ENCODE assay signal across 15 mouse cellular contexts in the genomic region with DNA sequence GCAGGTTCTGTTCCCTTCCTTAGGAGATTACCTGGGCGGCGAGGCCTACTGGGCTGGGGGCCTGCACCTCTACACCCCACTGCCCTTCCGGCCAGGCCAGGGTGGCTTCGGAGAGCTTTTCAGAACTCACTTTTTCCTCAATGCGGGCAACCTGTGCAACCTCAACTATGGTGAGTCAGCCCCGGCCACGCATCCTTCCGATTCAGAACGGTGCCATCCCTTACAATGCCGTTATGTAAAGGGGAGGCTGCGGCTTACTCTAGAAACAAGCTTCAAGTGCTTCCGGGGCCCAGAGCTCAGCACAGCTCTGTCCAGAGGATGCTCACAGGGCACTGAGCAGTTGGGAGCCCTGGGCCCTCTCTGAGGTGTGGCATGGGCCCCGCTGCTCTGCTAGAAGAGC. TPM values are rescaled to one million over a fixed set of nuclear protein-coding genes. Genes with fewer than 3 reads are reported as not detected.
DNase-seq lines count a peak whose midpoint lies in the region; ATAC-seq and TF ChIP-seq lines count a peak whose summit lies in the region.
"Had no signal": no experiment of that assay in that cellular context is flagged by ENCODE, and none has a peak within 500 bp of the region (broad histone marks: within the 10 kb centered on the region; RNA-seq: fewer than 3 reads in every experiment).

No protein-coding gene starts in this region.

- no peak for DNase-seq in heart, adult 2 months
- DNase-seq in heart, postnatal 36 days = no peak
- DNase-seq in kidney, postnatal 4 days = no peak
- DNase-seq in ES-E14 (ENCODE audit: low read depth, low spot score) = no peak
- DNase-seq in thymus, adult 2 months = no peak
- no peak for DNase-seq in embryo, embryonic 10 days (ENCODE audit: low spot score)
- DNase-seq: adrenal gland, postnatal 25 days; cerebellum, postnatal 36 days; kidney, postnatal 10 days; right cerebral cortex, postnatal 4 days; thymus, postnatal 14 days had no signal

- no peak for TF ChIP-seq POLR2A in heart, adult 2 months (IDR thresholded peaks at IDR 0.05; ENCODE audit: insufficient read depth, low read depth, low read length)
- TF ChIP-seq POLR2A in thymus, adult 2 months (IDR thresholded peaks at IDR 0.05; ENCODE audit: control insufficient read depth, extremely low read depth, insufficient read depth, low read length, poor library complexity) = no peak

- no peak for TF ChIP-seq CTCF in heart, adult 2 months (IDR thresholded peaks at IDR 0.05)
- TF ChIP-seq CTCF in thymus, adult 2 months (IDR thresholded peaks at IDR 0.05; ENCODE audit: borderline replicate concordance, control insufficient read depth, extremely low read depth, insufficient read depth, low read length, poor library complexity) = no peak

- no peak for ATAC-seq in kidney, embryonic 15.5 days (replicated peaks; ENCODE audit: low FRiP score)
- ATAC-seq in hematopoietic stem cell, adult 5-6 weeks (replicated peaks in 1 of 2; ENCODE audit: insufficient read depth in 1 of 2, low FRiP score in 2 of 2, low TSS enrichment in 1 of 2, low read depth in 1 of 2, poor library complexity in 2 of 2, severe bottlenecking in 2 of 2) = peak; percentile 1 to 7; a peak in 1 of 4 replicates
- ATAC-seq: midbrain, embryonic 15.5 days had no signal

- 87% methylated on average over 13 of the region's 13 CpGs for WGBS in heart, adult 2 months
- WGBS in kidney, embryonic 15.5 days = 95% methylated on average over 13 of the region's 13 CpGs
- 78% methylated on average over 13 of the region's 13 CpGs for WGBS in thymus, adult 2 months

- intact Hi-C loops in heart, adult 2 months (cut with DNase I) = no loop called here
- intact Hi-C loops in heart, postnatal 36 days (cut with DNase I) = loop anchor here (10.0 kb wide), 1 partner anchor 224 kb away; no protein-coding TSS in a partner anchor

- no peaks in the 10 kb centered on the region for H3K79me2 ChIP-seq in heart, adult 2 months (replicated peaks; ENCODE audit: control insufficient read depth, insufficient read depth, low read length)

- H3K4me1 ChIP-seq in heart, adult 2 months (ENCODE audit: control insufficient read depth, insufficient read depth, low read length) = peaks cover 24% of the 10 kb centered on the region
- peaks cover 30% of the 10 kb centered on the region for H3K4me1 ChIP-seq in kidney, embryonic 15.5 days
- H3K4me1 ChIP-seq in ES-E14 (ENCODE audit: control insufficient read depth in 2 of 2, insufficient read depth in 2 of 2, low read length in 2 of 2, poor library complexity in 1 of 2) = peaks cover 0 to 14% of the 10 kb centered on the region in 2 experiments; a peak in 1 of 4 replicates
- peaks cover 4% of the 10 kb centered on the region for H3K4me1 ChIP-seq in thymus, adult 2 months (replicated peaks; ENCODE audit: control insufficient read depth, insufficient read depth, low read length)

- H3K27ac ChIP-seq in heart, adult 2 months = peak overlapping the region; percentile 75
- H3K27ac ChIP-seq in kidney, embryonic 15.5 days = 0 out of 2 replicates have a peak overlapping the region, but pooled peaks have one; percentile 59
- no peak overlapping the region for H3K27ac ChIP-seq in ES-E14 (ENCODE audit: insufficient read depth, low read depth, low read length, poor library complexity, severe bottlenecking)
- H3K27ac ChIP-seq in thymus, adult 2 months (ENCODE audit: control insufficient read depth, insufficient read depth, low read length) = no peak overlapping the region
- H3K27ac ChIP-seq: midbrain, embryonic 15.5 days had no signal

- in situ Hi-C loops in ES-E14 (cut with MboI; ENCODE audit: low sequenced_read_pairs in 2 of 2, unreplicated experiment in 2 of 2) = no loop called here

- H3K9me3 ChIP-seq in kidney, embryonic 15.5 days (replicated peaks) = no peaks in the 10 kb centered on the region
- H3K9me3 ChIP-seq in ES-E14 (ENCODE audit: control insufficient read depth, insufficient read depth, low read depth, low read length) = no peaks in the 10 kb centered on the region
- H3K9me3 ChIP-seq: midbrain, embryonic 15.5 days had no signal

- H3K4me2 ChIP-seq in kidney, embryonic 15.5 days = no peak overlapping the region
- H3K4me2 ChIP-seq: midbrain, embryonic 15.5 days had no signal

- no peaks in the 10 kb centered on the region for H3K27me3 ChIP-seq in heart, adult 2 months (ENCODE audit: control insufficient read depth, insufficient read depth, low read length)
- H3K27me3 ChIP-seq in kidney, embryonic 15.5 days = no peaks in the 10 kb centered on the region
- H3K27me3 ChIP-seq in thymus, adult 2 months (ENCODE audit: control insufficient read depth, insufficient read depth, low read length) = no peaks in the 10 kb centered on the region
- H3K27me3 ChIP-seq: midbrain, embryonic 15.5 days had no signal

- TF ChIP-seq EP300 in heart, adult 2 months (IDR thresholded peaks at IDR 0.05; ENCODE audit: insufficient read depth, low read depth, low read length) = no peak

- no peak overlapping the region for H3K9ac ChIP-seq in heart, adult 2 months (ENCODE audit: low read depth, low read length)
- H3K9ac ChIP-seq in kidney, embryonic 15.5 days = no peak overlapping the region
- H3K9ac ChIP-seq in ES-E14 (ENCODE audit: insufficient read depth, low read depth, low read length, poor library complexity, severe bottlenecking) = no peak overlapping the region
- H3K9ac ChIP-seq: midbrain, embryonic 15.5 days had no signal

- H3K4me3 ChIP-seq in heart, adult 2 months = no peak overlapping the region
- H3K4me3 ChIP-seq in kidney, embryonic 15.5 days (replicated peaks) = no peak overlapping the region
- H3K4me3 ChIP-seq in ES-E14 (ENCODE audit: insufficient read depth in 1 of 2, low read depth in 1 of 2, low read length in 2 of 2, poor library complexity in 1 of 2, severe bottlenecking in 1 of 2) = no peak overlapping the region
- H3K4me3 ChIP-seq in thymus, adult 2 months (ENCODE audit: control insufficient read depth, insufficient read depth, low read length) = no peak overlapping the region
- H3K4me3 ChIP-seq: midbrain, embryonic 15.5 days had no signal

- H3K36me3 ChIP-seq in heart, adult 2 months (ENCODE audit: control insufficient read depth, insufficient read depth, low read length) = peaks cover 4% of the 10 kb centered on the region
- H3K36me3 ChIP-seq in kidney, embryonic 15.5 days = peaks cover 80% of the 10 kb centered on the region
- peaks cover 64% of the 10 kb centered on the region for H3K36me3 ChIP-seq in ES-E14 (ENCODE audit: control insufficient read depth, insufficient read depth, low read length, poor library complexity, severe bottlenecking)
- H3K36me3 ChIP-seq in thymus, adult 2 months (ENCODE audit: control insufficient read depth, insufficient read depth, low read length) = peaks cover 22% of the 10 kb centered on the region

TF ChIP-seq in ES-E14, 5 proteins besides CTCF, POLR2A, EP300 and RAD21:
- TF ChIP-seq ZNF384 (IDR thresholded peaks at IDR 0.05; ENCODE audit: low read depth, low read length) (no peak), MAFK (IDR thresholded peaks at IDR 0.05; ENCODE audit: insufficient read depth, low read depth, low read length) (peak; percentile 48; the same call in 1 of the 2 replicates)

RNA-seq across cellular contexts. Expression of a gene that starts 18.4 kb away (rescaled TPM):
- total RNA-seq in heart, adult 2 months (2021) = 100 to 1,000 TPM; 258 to 289 TPM
- 27.8 and 36.6 TPM in 2 replicates for polyA plus RNA-seq in heart, adult 2 months (2012; rRNA removed)
- total RNA-seq in heart, postnatal 36 days (2021) = 100 to 1,000 TPM; 270 to 286 TPM
- polyA plus RNA-seq in kidney, embryonic 15.5 days (2015; fragmentation: Nextera tagmentation; extraction: Ambion mirVana) = 127 and 132 TPM in 2 replicates
- total RNA-seq in ES-E14 (2012; rRNA removed) = 107 TPM in 2 replicates
- 18.6 and 32.5 TPM in 2 replicates for total RNA-seq in hematopoietic stem cell, adult 5-6 weeks (2017)
- polyA plus RNA-seq in thymus, adult 2 months (2012; rRNA removed) = 14.5 and 15.2 TPM in 2 replicates

RNA-seq across cellular contexts. Expression of a gene that starts 21.4 kb away (rescaled TPM):
- total RNA-seq in heart, adult 2 months (2021) = 100 to 1,000 TPM in 1 of 2 experiments, 10 to 100 TPM in 1; 99.4 to 116 TPM
- polyA plus RNA-seq in heart, adult 2 months (2012; rRNA removed) = 58.5 and 61.6 TPM in 2 replicates
- total RNA-seq in heart, postnatal 36 days (2021) = 100 to 1,000 TPM; 110 to 142 TPM
- 3.8 and 4.7 TPM in 2 replicates for polyA plus RNA-seq in kidney, embryonic 15.5 days (2015; fragmentation: Nextera tagmentation; extraction: Ambion mirVana)
- 10.8 and 18.6 TPM in 2 replicates for total RNA-seq in ES-E14 (2012; rRNA removed)
- total RNA-seq in hematopoietic stem cell, adult 5-6 weeks (2017) = 0.45 and 2.5 TPM in 2 replicates
- 3.3 and 6.8 TPM in 2 replicates for polyA plus RNA-seq in thymus, adult 2 months (2012; rRNA removed)

RNA-seq across cellular contexts. Expression of a gene that starts 42.8 kb away (rescaled TPM):
- total RNA-seq in heart, adult 2 months (2021) = 1 to 10 TPM; 1.1 to 3.8 TPM
- polyA plus RNA-seq in heart, adult 2 months (2012; rRNA removed) = 26.2 and 30.1 TPM in 2 replicates
- total RNA-seq in heart, postnatal 36 days (2021) = 1 to 10 TPM; 1.9 to 2.9 TPM
- polyA plus RNA-seq in kidney, embryonic 15.5 days (2015; fragmentation: Nextera tagmentation; extraction: Ambion mirVana) = 0.45 and 1.1 TPM in 2 replicates
- 3.6 and 4.1 TPM in 2 replicates for total RNA-seq in ES-E14 (2012; rRNA removed)
- total RNA-seq in hematopoietic stem cell, adult 5-6 weeks (2017) = not detected in 2 replicates
- polyA plus RNA-seq in thymus, adult 2 months (2012; rRNA removed) = 35.3 and 39.4 TPM in 2 replicates
- total RNA-seq: granulocyte monocyte progenitor cell, adult 5-6 weeks had no signal

Comparison
In these comparisons a context has a peak if more than half of its experiments do, and no peak if none do; other contexts are left out.
1. H3K27ac ChIP-seq: peak in heart, adult 2 months (single experiment) and kidney, embryonic 15.5 days (single experiment); none in ES-E14 (single experiment) and thymus, adult 2 months (single experiment).